Mouse (Mus musculus) 3134 (cell line): ENCODE measurements at regions not wholly inside any gene's neighbourhood (a gene's known extent, or its start where the extent isn't known, plus 50 kb on each side); places are given as distances from the start of the nearest gene placed in this dataset.

Experiments
- DNase-seq: peaks from one replicate; pipeline ENCODE4 v3.0.0-alpha.2; 2011; ENCODE audit warnings: low spot score; ENCODE audit not compliant: insufficient read length; ENCODE audit errors: extremely low read depth

DNA sequence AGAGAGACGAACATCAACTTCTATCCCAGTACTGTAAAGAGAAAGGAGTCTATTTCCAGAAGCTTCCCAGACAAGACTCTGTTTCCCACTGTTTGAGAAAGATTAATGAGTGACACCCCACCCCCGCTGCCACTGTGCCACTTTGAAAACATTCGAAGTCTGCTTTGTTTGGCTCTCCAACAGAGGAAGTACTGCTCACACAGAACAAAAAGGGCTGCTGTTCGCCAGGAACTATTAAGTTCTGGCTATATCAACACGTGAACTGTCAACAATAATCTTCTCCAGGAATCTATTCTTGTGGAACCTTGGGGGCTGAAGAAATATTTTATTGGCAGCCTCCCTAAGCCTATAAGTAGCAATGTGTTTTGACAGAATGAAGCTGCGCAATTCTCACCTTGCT, 144.7 kb upstream of the Flrt2 start:
- no peak for DNase-seq

DNA sequence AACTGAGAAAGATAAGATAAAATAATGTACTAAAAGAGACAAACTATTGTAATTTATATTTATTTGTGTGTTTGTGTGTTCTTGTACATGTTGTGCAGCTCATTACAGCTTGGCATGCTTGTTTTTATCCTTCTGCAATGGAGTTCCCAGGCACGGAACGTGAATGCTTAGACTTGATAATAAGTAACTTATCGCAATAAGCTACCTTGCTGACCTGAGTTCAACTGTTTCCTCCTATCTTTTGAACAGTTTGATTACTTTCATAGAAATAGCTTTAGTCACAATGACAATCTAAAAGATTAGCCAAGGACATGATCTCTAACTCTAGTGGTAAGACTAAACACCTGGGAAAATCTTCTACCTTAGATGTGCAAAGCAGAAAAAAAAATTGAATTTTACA, 138.9 kb upstream of the Flrt2 start:
- DNase-seq, result no peak

DNA sequence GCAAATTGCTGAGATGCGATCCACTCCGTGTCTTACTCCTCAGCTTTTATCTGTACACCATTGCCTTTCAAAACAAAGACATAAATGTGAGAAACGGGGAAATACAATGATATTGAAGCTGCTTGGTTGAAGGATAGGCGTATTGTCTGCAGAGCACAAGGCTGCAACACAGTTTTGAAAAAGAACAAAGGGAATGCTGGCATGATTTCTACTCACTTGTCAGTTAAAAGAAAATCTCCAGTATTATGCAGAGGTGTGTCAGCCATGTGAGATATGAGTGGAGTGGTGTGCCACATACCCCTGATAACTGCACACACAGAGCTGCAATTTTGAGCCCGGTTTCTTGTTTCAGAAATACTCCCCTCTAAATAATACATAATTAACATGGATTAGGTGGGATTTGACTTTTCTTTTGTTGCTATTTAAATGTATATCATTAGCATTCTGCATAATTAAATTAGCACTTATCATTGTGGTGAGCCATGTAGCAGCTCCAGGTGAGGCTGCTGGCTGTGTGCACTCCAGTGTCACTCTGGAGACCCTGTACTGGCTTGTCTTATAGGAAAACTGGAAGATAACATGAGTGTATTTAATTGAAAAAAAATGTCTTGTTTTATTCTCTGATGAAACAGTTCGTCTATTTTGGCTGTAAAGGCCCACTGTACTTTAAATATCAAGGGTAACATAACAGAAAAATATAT, 133.2 kb upstream of the Flrt2 start:
- no peak for DNase-seq

DNA sequence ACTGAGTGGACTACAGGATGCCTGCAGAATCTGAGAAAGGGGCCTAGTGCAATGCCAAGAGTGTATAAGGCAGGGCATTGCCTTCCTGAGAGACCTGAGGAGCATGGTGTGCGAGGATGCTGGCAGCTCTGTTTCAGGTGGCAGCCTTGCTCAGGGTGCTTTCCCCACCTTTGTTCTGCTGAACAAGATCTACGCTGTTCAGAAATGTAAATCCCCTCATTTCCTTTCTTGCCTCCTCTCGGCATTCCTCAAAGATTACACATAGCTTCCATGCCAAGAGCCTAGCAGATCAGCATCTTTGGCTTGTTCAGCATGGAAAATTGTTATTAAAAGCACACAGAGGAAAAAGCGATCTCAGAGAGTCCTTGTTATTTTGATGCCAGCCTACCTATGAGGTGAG, 128.6 kb upstream of the Flrt2 start:
- DNase-seq, result peak; percentile 43

DNA sequence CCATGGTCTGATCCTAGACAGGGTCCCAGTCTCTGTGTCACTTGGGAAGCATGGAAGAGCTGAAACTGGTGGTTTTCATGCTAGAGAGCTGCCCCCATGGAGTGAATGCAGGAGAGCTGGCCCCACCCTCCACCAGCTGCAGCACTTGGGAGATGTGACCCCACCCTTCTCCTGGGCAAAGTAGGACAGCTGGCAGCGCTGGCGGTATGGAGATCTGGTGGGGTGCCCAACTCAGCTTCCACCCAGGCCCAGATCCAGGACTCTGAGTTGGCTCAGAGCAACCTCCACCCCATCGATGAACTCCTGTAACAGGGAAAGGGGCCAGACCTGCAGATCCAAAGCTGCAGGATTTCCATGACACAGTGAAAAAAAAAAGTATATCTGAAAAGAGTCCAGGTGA, 115.3 kb upstream of the Flrt2 start:
- peak; percentile 2 for DNase-seq

DNA sequence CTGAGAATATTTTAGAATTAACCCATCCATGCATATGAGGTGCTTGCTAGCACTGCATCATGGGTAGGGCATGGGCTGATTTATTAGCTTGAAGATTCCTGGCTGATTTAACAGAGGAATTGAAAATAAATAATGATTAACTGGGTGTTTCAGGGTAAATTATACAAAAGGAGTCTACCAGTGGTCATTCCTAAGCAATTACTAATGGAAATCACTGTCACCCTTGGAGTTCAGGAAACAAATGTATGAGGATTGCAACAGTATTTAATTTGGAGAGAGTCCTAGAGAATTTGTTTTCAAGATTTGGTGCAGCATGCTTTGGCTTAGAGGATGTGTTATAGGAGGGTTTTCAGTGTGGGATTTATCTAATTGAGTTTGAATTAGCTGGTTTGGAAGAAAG, 103.0 kb upstream of the Flrt2 start:
- no peak for DNase-seq

DNA sequence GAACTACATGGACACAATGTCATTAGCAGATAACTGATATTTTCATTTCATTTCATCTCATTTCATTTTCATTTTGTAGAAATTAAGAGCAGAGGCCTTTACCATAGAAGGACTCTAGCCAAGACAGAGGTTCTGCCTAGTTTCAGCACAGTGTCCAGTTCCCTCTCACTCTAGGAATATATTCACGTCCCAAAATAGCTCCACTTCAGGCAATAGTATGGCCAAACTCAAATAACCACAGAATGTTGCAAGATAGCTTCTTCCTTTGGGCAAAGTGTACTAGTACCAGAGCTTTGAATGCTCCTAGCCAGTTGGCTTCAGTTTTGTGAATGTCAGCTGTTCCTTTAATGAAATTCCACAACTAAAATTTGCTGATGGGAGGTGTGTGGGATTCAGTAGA, 72.7 kb upstream of the Flrt2 start:
- DNase-seq, result no peak

DNA sequence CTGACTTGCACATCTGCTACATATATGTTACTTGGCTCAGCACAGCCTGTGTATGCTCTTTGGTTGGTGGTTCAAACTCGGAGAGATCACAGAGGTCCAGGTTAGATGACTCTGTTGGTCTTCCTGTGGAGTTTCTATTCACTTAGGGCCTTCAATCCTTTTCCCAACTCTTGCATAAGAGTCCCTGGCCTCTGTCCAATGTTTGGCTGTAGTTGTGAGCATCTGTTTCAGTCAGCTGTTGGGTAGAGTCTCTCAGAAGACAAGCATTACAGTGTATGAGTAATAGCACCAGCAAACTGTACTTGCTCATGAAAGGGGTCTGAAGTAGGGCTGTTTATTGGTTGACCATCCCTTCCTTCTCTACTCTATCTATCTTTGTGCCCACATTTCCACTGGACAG, 61.0 kb upstream of the Flrt2 start:
- no peak for DNase-seq

DNA sequence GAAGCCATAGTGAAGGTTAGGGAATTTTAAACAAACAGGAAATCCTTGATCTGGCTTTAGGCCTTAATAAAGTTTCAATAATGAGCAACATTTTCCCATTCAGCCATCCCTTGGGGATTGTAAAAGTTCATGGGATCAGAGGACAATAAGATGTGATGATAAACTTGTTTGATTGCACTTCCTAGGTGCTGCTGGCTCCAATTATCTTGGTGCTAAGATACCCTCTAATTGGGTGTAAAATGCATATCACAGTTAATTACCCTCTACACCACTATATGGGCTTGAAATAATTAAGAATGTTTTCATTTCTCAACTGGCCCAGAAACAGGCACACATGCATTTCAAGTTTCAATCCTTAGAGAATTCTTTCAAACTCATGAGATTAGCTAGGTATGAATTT, 55.4 kb upstream of the Flrt2 start:
- no peak for DNase-seq

DNA sequence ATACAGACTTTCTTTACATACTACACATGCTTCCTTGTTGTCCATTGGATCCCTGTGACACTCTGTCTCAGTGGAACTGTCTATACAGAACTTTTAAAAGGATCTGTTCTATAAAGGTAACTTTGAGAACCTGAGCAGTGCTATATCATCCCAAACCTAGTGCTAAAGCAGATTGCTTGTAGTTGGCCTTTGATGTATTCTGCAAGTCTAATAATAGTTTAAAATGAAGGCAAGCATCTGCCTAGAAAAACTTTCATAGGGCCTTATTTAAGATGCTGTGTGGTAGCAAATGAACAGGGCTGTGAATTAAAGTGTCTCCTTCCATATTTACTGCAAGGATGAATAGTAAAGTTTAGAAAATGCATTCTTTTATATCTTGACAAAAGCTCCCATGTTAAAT, 52.1 kb upstream of the Flrt2 start:
- no peak for DNase-seq

DNA sequence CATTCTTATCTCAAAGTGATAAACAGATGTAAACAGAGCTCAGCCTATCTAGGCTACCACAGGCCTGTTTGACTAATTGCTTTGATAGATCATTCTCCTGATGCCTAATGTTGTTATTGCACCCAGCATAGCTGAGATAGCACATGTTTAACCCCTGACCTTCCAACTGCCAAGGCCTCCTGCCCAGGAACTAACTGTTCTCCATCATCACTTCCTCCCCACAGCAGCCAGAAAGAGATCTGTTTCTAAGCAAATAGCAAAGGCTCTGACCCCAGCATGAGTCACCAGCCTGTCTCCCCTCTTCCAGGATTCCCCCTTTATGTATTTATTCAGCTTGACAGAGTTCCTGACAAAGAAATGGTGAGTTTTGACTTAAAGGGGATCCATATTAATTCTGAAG, 50.4 kb upstream of the Flrt2 start:
- DNase-seq, result no peak
